Mouse (Mus musculus): ENCODE data around the gene Fastk. TPM values are rescaled to one million over a fixed set of nuclear protein-coding genes. Genes with fewer than 3 reads are reported as not detected.

The Fastk gene
- polyA plus RNA-seq, 1 experiment, result not detected

GRCm38 (mm10) chr5:24416222-24416736, 28.8 kb downstream of the Fastk start:
- H3K27ac ChIP-seq (ENCODE audit: insufficient read depth, low read depth, low read length), result no peak overlapping the region
- no peak overlapping the region for H3K4me3 ChIP-seq (ENCODE audit: insufficient read depth, low read depth, low read length)
- WGBS, result 8% methylated on average over 21 of the region's 21 CpGs
- peaks cover 17% of the 10 kb centered on the region for H3K4me1 ChIP-seq (ENCODE audit: control insufficient read depth, insufficient read depth, low read length)
- TF ChIP-seq CTCF (IDR thresholded peaks at IDR 0.05; ENCODE audit: insufficient read depth, low read depth, low read length), result no peak
- TF ChIP-seq POLR2A (IDR thresholded peaks at IDR 0.05; ENCODE audit: insufficient read depth, low read depth, low read length), result no peak

DNA sequence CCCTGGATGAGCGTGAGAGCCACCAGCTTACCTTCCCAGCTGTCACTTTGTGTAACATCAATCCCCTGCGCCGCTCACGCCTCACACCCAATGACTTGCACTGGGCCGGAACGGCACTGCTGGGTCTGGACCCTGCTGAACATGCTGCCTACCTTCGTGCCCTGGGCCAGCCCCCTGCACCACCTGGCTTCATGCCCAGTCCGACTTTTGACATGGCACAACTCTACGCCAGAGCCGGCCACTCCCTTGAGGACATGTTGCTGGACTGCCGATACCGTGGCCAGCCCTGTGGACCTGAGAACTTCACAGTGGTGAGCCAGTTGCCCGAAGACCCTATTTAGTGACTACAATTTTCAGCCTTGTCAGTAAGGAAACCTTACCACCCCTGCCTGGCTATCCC, 31.1 kb downstream of the Fastk start:
- no peak for TF ChIP-seq CTCF (IDR thresholded peaks at IDR 0.05; ENCODE audit: insufficient read depth, low read depth, low read length)
- TF ChIP-seq POLR2A (IDR thresholded peaks at IDR 0.05; ENCODE audit: insufficient read depth, low read depth, low read length), result no peak
- Histone ChIP-seq H3K4me3 (ENCODE audit: insufficient read depth, low read depth, low read length) (no peak overlapping the region), H3K27ac (ENCODE audit: insufficient read depth, low read depth, low read length) (no peak overlapping the region), H3K4me1 (ENCODE audit: control insufficient read depth, insufficient read depth, low read length) (peaks cover 17% of the 10 kb centered on the region)
- 86% methylated on average over 13 of the region's 13 CpGs for WGBS

GRCm38 (mm10) chr5:24413042-24413693, 31.9 kb downstream of the Fastk start, which contains the start of gene Asic3:
Gene Asic3, plus strand, starts transcription at chr5:24413392.
- WGBS, result 55% methylated on average over 11 of the region's 11 CpGs
- TF ChIP-seq POLR2A (IDR thresholded peaks at IDR 0.05; ENCODE audit: insufficient read depth, low read depth, low read length) (no peak), CTCF (IDR thresholded peaks at IDR 0.05; ENCODE audit: insufficient read depth, low read depth, low read length) (no peak)
- peaks cover 17% of the 10 kb centered on the region for H3K4me1 ChIP-seq (ENCODE audit: control insufficient read depth, insufficient read depth, low read length)
- no peak within 1 kb of the TSS for H3K27ac ChIP-seq (ENCODE audit: insufficient read depth, low read depth, low read length)
- H3K4me3 ChIP-seq (ENCODE audit: insufficient read depth, low read depth, low read length), result no peak within 1 kb of the TSS

DNA sequence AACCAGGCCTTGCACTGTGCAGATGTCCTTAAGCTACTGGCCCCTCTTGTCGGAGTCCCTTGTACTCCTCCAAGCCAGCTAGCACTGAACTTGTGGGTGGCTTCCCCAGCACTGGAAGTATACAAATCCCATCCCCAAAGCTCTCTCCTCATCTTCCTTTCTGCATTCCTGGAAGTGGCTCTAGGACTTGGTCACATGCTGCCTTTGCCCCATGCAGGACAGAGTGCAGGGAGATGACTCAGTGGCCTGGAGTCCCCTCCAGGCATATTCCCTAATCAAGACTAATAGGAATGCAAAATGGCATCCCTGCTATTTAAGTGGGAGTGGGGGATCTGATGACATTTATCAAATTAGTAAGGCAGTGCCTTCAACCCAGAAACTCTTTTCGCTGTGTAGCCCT, 33.0 kb downstream of the Fastk start:
- peaks cover 17% of the 10 kb centered on the region for H3K4me1 ChIP-seq (ENCODE audit: control insufficient read depth, insufficient read depth, low read length)
- 93% methylated on average over 2 of the region's 2 CpGs for WGBS
- H3K27ac ChIP-seq (ENCODE audit: insufficient read depth, low read depth, low read length), result no peak overlapping the region
- H3K4me3 ChIP-seq (ENCODE audit: insufficient read depth, low read depth, low read length), result no peak overlapping the region
- TF ChIP-seq CTCF (IDR thresholded peaks at IDR 0.05; ENCODE audit: insufficient read depth, low read depth, low read length) (no peak), POLR2A (IDR thresholded peaks at IDR 0.05; ENCODE audit: insufficient read depth, low read depth, low read length) (no peak)

DNA sequence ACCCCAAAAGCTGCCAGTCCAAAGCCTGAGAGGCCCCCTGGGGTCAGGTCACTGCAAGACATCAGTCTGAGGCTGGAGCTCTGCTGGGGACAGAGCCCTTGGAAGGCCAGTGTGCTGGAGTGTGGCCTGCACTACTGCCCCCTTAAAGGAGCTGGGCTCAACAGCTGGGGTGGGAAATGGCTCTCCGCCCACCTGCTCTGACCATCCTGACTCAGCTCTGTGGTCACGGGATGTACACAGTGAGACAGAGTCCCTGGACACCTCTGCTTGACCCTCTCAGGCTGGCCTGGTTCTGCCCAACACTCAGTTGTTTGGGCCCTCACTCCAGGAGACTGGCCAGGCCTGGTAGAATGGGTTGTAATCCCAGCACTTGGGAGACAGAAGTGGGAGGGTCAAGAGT, 35.6 kb downstream of the Fastk start:
- TF ChIP-seq POLR2A (IDR thresholded peaks at IDR 0.05; ENCODE audit: insufficient read depth, low read depth, low read length) (no peak), CTCF (IDR thresholded peaks at IDR 0.05; ENCODE audit: insufficient read depth, low read depth, low read length) (no peak)
- 86% methylated on average over 2 of the region's 2 CpGs for WGBS
- H3K4me3 ChIP-seq (ENCODE audit: insufficient read depth, low read depth, low read length), result no peak overlapping the region
- no peak overlapping the region for H3K27ac ChIP-seq (ENCODE audit: insufficient read depth, low read depth, low read length)
- H3K4me1 ChIP-seq (ENCODE audit: control insufficient read depth, insufficient read depth, low read length), result peaks cover 19% of the 10 kb centered on the region

DNA sequence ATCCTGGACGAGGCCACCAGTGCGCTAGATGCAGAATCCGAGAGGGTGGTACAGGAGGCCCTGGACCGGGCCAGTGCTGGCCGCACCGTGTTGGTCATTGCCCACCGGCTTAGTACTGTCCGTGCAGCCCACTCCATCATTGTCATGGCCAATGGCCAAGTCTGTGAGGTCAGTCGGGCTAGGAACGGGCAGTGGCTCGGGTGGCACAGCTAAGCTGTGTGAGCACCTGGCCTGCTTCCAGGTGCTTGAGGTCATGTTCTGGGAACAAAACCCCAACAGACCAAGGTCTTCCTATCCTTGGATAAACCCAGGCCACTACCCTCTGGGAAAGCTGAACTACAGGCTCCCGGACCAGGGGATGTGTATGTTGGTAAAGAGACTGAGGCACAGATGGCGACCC, 36.4 kb downstream of the Fastk start:
- 69% methylated on average over 13 of the region's 13 CpGs for WGBS
- Histone ChIP-seq H3K4me3 (ENCODE audit: insufficient read depth, low read depth, low read length) (no peak overlapping the region), H3K27ac (ENCODE audit: insufficient read depth, low read depth, low read length) (no peak overlapping the region), H3K4me1 (ENCODE audit: control insufficient read depth, insufficient read depth, low read length) (peaks cover 24% of the 10 kb centered on the region)
- no peak for TF ChIP-seq CTCF (IDR thresholded peaks at IDR 0.05; ENCODE audit: insufficient read depth, low read depth, low read length)
- no peak for TF ChIP-seq POLR2A (IDR thresholded peaks at IDR 0.05; ENCODE audit: insufficient read depth, low read depth, low read length)

DNA sequence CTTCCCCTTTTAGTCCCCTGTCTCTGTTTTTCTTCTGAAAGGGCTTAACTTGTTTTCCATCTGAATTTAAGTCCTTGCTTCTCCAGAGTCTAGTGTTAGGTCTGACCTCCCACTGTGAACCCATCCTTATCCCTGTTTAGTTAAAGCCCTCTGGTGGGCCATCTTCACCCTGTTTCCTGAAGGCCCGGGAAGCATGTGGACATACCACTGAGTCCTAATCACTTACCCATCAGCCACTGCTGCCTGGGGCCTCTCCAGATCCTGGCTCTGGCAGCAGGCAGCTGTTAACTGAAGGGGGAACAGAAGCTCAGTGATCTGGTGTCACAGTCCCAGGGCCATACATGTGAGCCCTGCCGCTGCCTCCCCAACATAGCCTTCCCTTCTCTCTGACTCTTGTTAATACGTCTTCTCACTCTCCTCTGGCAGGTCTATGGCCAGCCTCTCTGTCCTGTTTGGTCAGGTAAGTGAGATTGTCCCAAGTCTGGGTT, 39.7 kb downstream of the Fastk start:
- WGBS, result 67% methylated on average over 3 of the region's 3 CpGs
- peaks cover 24% of the 10 kb centered on the region for H3K4me1 ChIP-seq (ENCODE audit: control insufficient read depth, insufficient read depth, low read length)
- TF ChIP-seq POLR2A (IDR thresholded peaks at IDR 0.05; ENCODE audit: insufficient read depth, low read depth, low read length) (no peak), CTCF (IDR thresholded peaks at IDR 0.05; ENCODE audit: insufficient read depth, low read depth, low read length) (no peak)
- no peak overlapping the region for H3K4me3 ChIP-seq (ENCODE audit: insufficient read depth, low read depth, low read length)
- H3K27ac ChIP-seq (ENCODE audit: insufficient read depth, low read depth, low read length), result peak overlapping the region; percentile 59

DNA sequence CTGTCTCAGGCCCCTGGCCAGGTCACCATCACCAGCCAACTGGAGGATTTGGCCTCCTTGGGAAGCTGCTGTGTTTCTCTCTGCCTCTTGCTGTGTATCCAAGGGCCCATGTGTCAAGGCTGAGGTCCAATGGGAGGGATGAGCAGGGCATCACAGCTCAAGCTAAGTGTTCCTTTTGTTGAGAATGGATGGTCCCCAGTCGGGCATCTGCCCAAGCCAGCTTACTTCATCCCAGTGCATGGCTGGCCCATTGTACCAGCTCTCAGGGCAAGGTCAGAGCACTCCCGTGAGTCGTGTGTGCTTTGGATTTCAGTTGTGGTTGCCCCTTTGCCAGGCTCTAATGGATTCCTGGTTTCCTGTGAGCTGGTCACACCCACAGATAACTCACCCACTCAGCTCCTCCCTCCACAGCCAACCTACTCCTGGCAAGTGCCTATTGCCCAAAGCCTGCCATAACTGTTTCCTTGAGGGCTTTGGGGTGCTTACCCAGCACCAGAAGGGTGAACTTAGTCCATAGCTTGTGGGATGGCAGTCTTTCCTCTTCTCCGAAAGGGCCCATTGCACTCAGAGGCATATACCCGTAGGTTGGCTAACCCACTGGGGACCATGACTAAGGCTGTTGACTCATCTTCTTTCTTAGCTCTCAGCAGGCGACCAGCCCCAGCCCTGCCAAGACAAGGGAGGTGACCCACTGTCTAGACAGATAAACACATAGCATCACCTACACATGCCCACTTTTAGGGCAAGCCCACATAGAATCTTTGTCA, 40.3 kb downstream of the Fastk start:
- H3K4me1 ChIP-seq (ENCODE audit: control insufficient read depth, insufficient read depth, low read length), result peaks cover 24% of the 10 kb centered on the region
- H3K4me3 ChIP-seq (ENCODE audit: insufficient read depth, low read depth, low read length), result no peak overlapping the region
- TF ChIP-seq POLR2A (IDR thresholded peaks at IDR 0.05; ENCODE audit: insufficient read depth, low read depth, low read length), result no peak
- TF ChIP-seq CTCF (IDR thresholded peaks at IDR 0.05; ENCODE audit: insufficient read depth, low read depth, low read length), result no peak
- WGBS, result 42% methylated on average over 6 of the region's 6 CpGs
- H3K27ac ChIP-seq (ENCODE audit: insufficient read depth, low read depth, low read length), result peak overlapping the region; percentile 42; the same call in 1 of the 2 replicates

DNA sequence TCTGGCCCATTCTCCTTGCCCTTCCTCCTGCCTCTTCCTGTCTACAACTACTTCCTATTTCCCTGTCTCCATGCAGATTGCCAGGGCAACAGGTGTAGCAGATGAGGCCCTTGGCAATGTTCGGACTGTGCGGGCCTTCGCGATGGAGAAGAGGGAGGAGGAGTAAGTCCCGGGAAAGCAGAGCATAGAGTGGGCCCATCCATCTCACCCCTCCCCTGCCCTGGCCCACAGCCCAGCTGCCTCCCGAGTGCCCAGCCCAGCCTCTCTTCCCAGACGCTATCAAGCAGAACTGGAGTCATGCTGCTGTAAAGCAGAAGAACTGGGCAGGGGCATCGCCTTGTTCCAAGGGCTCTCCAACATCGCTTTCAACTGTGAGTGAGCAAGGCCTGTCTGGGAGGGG, 43.1 kb downstream of the Fastk start:
- Histone ChIP-seq H3K4me1 (ENCODE audit: control insufficient read depth, insufficient read depth, low read length) (peaks cover 24% of the 10 kb centered on the region), H3K4me3 (ENCODE audit: insufficient read depth, low read depth, low read length) (no peak overlapping the region), H3K27ac (ENCODE audit: insufficient read depth, low read depth, low read length) (no peak overlapping the region)
- TF ChIP-seq CTCF (IDR thresholded peaks at IDR 0.05; ENCODE audit: insufficient read depth, low read depth, low read length) (no peak), POLR2A (IDR thresholded peaks at IDR 0.05; ENCODE audit: insufficient read depth, low read depth, low read length) (no peak)
- WGBS, result 54% methylated on average over 9 of the region's 9 CpGs

All from olfactory bulb, adult 2 months (tissue).